Mouse (Mus musculus) E14TG2a.4 (cell line): ENCODE measurements around the gene Cmss1.

ENCODE experiments used
- CTCF ChIP-seq: conservative IDR thresholded peaks from 2 replicates; pipeline ENCODE4 v1.5.1; 2014; ENCODE audit warnings: low read length
- POU5F1 ChIP-seq: IDR thresholded peaks from 2 replicates; pipeline ENCODE4 v1.6.1; 2014; ENCODE audit warnings: low read length, borderline replicate concordance

GRCm38 (mm10) chr16:57514371-57514770 lies 92.3 kb downstream of the Cmss1 start:
- TF ChIP-seq CTCF (no peak), POU5F1 (no peak)
